Mouse (Mus musculus): Measurements from ENCODE around the gene Pdpr. TPM values are rescaled to one million over a fixed set of nuclear protein-coding genes. Genes with fewer than 3 reads are reported as not detected.
"Not testable (repeated sequence)": the region's sequence is repeated elsewhere in the genome, so short reads cannot be mapped to it uniquely, and the experiment has no call there.

Gene Pdpr
- polyA plus RNA-seq, 1 experiment from 2014 or later = 26.1 TPM

GRCm38 (mm10) chr8:111058946-111059572, 35.4 kb upstream of the Pdpr start:
- ChIA-PET CTCF (no interaction called here), POLR2A (interaction anchor here (0.6 to 0.7 kb wide), 2 partner anchors 9 to 62 kb away, joined by 3 to 4 read pairs; partner anchors contain the start of gene Ddx19a)
- in situ Hi-C loops (cut with MboI; ENCODE audit: low pct_unique_long_range_greater_than_20kb) = loop anchor here (5.0 kb wide), 1 partner anchor 33 kb away; the partner anchor contains the start of genes Clec18a and Pdpr
- no peaks in the 10 kb centered on the region for H3K27me3 ChIP-seq
- TF ChIP-seq CTCF (IDR thresholded peaks at IDR 0.05) = no peak
- DNase-seq (ENCODE audit: low read depth, low spot score) = no peak
- peak; percentile 23 for ATAC-seq

- POLR2A ChIA-PET = no interaction called here
- DNase-seq (ENCODE audit: low read depth, low spot score) (no peak), ATAC-seq (no peak)
- TF ChIP-seq CTCF (IDR thresholded peaks at IDR 0.05) = no peak
- in situ Hi-C loops (cut with MboI; ENCODE audit: low pct_unique_long_range_greater_than_20kb) = no loop called here
- CTCF ChIA-PET = no interaction called here
- peaks cover 10% of the 10 kb centered on the region for H3K27me3 ChIP-seq
These were observed 32.8 kb upstream of the Pdpr start for GRCm38 (mm10) chr8:111061688-111062071.

GRCm38 (mm10) chr8:111062072-111062757, 32.2 kb upstream of the Pdpr start:
- ATAC-seq = no peak
- H3K27me3 ChIP-seq = peaks cover 10% of the 10 kb centered on the region
- CTCF ChIA-PET = no interaction called here
- no peak for TF ChIP-seq CTCF (IDR thresholded peaks at IDR 0.05)
- POLR2A ChIA-PET = no interaction called here
- in situ Hi-C loops (cut with MboI; ENCODE audit: low pct_unique_long_range_greater_than_20kb) = no loop called here
- DNase-seq (ENCODE audit: low read depth, low spot score) = no peak

- ChIA-PET CTCF (no interaction called here), POLR2A (interaction anchor here (0.6 kb wide), 1 partner anchor 94 kb away, joined by 7 read pairs; no protein-coding TSS in a partner anchor)
- DNase-seq (ENCODE audit: low read depth, low spot score) = no peak
- TF ChIP-seq CTCF (IDR thresholded peaks at IDR 0.05) = no peak
- H3K27me3 ChIP-seq = peaks cover 10% of the 10 kb centered on the region
- in situ Hi-C loops (cut with MboI; ENCODE audit: low pct_unique_long_range_greater_than_20kb) = no loop called here
- ATAC-seq = no peak
These were observed 31.5 kb upstream of the Pdpr start for GRCm38 (mm10) chr8:111062893-111063292.

GRCm38 (mm10) chr8:111066308-111066707, 28.1 kb upstream of the Pdpr start:
- no peak for TF ChIP-seq CTCF (IDR thresholded peaks at IDR 0.05)
- ATAC-seq (no peak), DNase-seq (ENCODE audit: low read depth, low spot score) (no peak)
- in situ Hi-C loops (cut with MboI; ENCODE audit: low pct_unique_long_range_greater_than_20kb) = no loop called here
- ChIA-PET POLR2A (no interaction called here), CTCF (interaction anchor here (1.2 to 1.3 kb wide), 2 partner anchors 9 to 10 kb away, joined by 3 to 4 read pairs; partner anchors contain the start of gene Exosc6)
- peaks cover 10% of the 10 kb centered on the region for H3K27me3 ChIP-seq

- ChIA-PET POLR2A (no interaction called here), CTCF (interaction anchor here (1.2 kb wide), 1 partner anchor 11 kb away, joined by 3 read pairs; the partner anchor contains the start of gene Exosc6)
- in situ Hi-C loops (cut with MboI; ENCODE audit: low pct_unique_long_range_greater_than_20kb) = no loop called here
- H3K27me3 ChIP-seq = peaks cover 10% of the 10 kb centered on the region
- DNase-seq (ENCODE audit: low read depth, low spot score) = no peak
- ATAC-seq = no peak
- TF ChIP-seq CTCF (IDR thresholded peaks at IDR 0.05) = no peak
These were observed 27.0 kb upstream of the Pdpr start for GRCm38 (mm10) chr8:111067439-111067838.

- POLR2A ChIA-PET; ATAC-seq; in situ Hi-C loops (cut with MboI; ENCODE audit: low pct_unique_long_range_greater_than_20kb); CTCF ChIA-PET; DNase-seq (ENCODE audit: low read depth, low spot score): not testable (repeated sequence)
- H3K27me3 ChIP-seq = peaks cover 10% of the 10 kb centered on the region
These were observed 25.8 kb upstream of the Pdpr start for GRCm38 (mm10) chr8:111068660-111069059.

- TF ChIP-seq CTCF (IDR thresholded peaks at IDR 0.05) = no peak
- DNase-seq (ENCODE audit: low read depth, low spot score) = no peak
- in situ Hi-C loops (cut with MboI; ENCODE audit: low pct_unique_long_range_greater_than_20kb) = no loop called here
- no peaks in the 10 kb centered on the region for H3K27me3 ChIP-seq
- ChIA-PET POLR2A (interaction anchor here (0.8 kb wide), 1 partner anchor 20 kb away, joined by 3 read pairs; the partner anchor contains the start of gene Exosc6), CTCF (interaction anchor here (1.3 kb wide), 1 partner anchor 14 kb away, joined by 5 read pairs; no protein-coding TSS in a partner anchor)
- no peak for ATAC-seq
These were observed 18.5 kb upstream of the Pdpr start for GRCm38 (mm10) chr8:111075926-111076325.

GRCm38 (mm10) chr8:111079461-111079860, 15.0 kb upstream of the Pdpr start:
- no peak for ATAC-seq

GRCm38 (mm10) chr8:111079861-111080271, 14.6 kb upstream of the Pdpr start:
- TF ChIP-seq CTCF (IDR thresholded peaks at IDR 0.05) = no peak
- DNase-seq (ENCODE audit: low read depth, low spot score) = no peak
- in situ Hi-C loops (cut with MboI; ENCODE audit: low pct_unique_long_range_greater_than_20kb) = loop anchor here (10.0 kb wide), 1 partner anchor 335 kb away; no protein-coding TSS in a partner anchor
- POLR2A ChIA-PET = interaction anchor here (0.7 to 1.3 kb wide), 3 partner anchors 11 to 53 kb away, joined by 3 to 9 read pairs (median 3); partner anchors contain the start of gene Exosc6
- H3K27me3 ChIP-seq = no peaks in the 10 kb centered on the region
- peak; percentile 36 for ATAC-seq
- CTCF ChIA-PET = interaction anchor here (0.9 to 5.2 kb wide), 4 partner anchors 9 to 43 kb away, joined by 3 to 22 read pairs (median 5); partner anchors contain the start of genes Clec18a and Exosc6

More at GRCm38 (mm10) chr8:111079461-111079860, 15.0 kb upstream of the Pdpr start:
- in situ Hi-C loops (cut with MboI; ENCODE audit: low pct_unique_long_range_greater_than_20kb) = no loop called here
- ChIA-PET POLR2A (interaction anchor here (1.3 kb wide), 1 partner anchor 52 kb away, joined by 3 read pairs; no protein-coding TSS in a partner anchor), CTCF (interaction anchor here (1.0 to 5.2 kb wide), 3 partner anchors 12 to 43 kb away, joined by 3 to 22 read pairs (median 6); partner anchors contain the start of genes Clec18a and Exosc6)
- H3K27me3 ChIP-seq = no peaks in the 10 kb centered on the region
- no peak for TF ChIP-seq CTCF (IDR thresholded peaks at IDR 0.05)
- no peak for DNase-seq (ENCODE audit: low read depth, low spot score)
